Mouse (Mus musculus) small intestine, adult 2 months (tissue): ENCODE measurements around the gene Heatr5b. TPM values are rescaled to one million over a fixed set of nuclear protein-coding genes. Genes with fewer than 3 reads are reported as not detected.

Experiments used
- H3K27ac ChIP-seq: fragments of 200-500 bp; 2 replicates; pipeline ENCODE4 v1.5.1; 2012; ENCODE audit warnings: low read depth, low read length, control low read depth, inconsistent platforms; ENCODE audit not compliant: insufficient read depth
- H3K27me3 ChIP-seq: fragments of 200-500 bp; 2 replicates; pipeline ENCODE4 v1.6.1; 2012; ENCODE audit warnings: mild to moderate bottlenecking, moderate library complexity, low read length, inconsistent platforms; ENCODE audit not compliant: control insufficient read depth, insufficient read depth
- H3K36me3 ChIP-seq: fragments of 200-500 bp; 2 replicates; pipeline ENCODE4 v1.6.1; 2012; ENCODE audit warnings: mild to moderate bottlenecking, low read length, control low read depth, inconsistent platforms; ENCODE audit not compliant: control insufficient read depth, insufficient read depth
- H3K4me1 ChIP-seq: fragments of 200-500 bp; 2 replicates; pipeline ENCODE4 v1.6.1; 2012; ENCODE audit warnings: low read length, inconsistent platforms, mixed read lengths; ENCODE audit not compliant: control insufficient read depth, insufficient read depth, insufficient read length
- H3K4me3 ChIP-seq: fragments of 200-500 bp; 2 replicates; pipeline ENCODE4 v1.5.1; 2012; ENCODE audit warnings: low read depth, mild to moderate bottlenecking, control low read depth, inconsistent platforms, low read length, moderate library complexity
- CTCF ChIP-seq: fragments of 200-500 bp; IDR thresholded peaks from 2 replicates; pipeline ENCODE4 v1.5.1; 2012; ENCODE audit warnings: low read depth, mild to moderate bottlenecking, control low read depth, inconsistent platforms, low read length, moderate library complexity, mixed read lengths; ENCODE audit not compliant: insufficient replicate concordance, insufficient read length; ENCODE audit errors: extremely low read depth
- POLR2A ChIP-seq: fragments of 200-500 bp; IDR thresholded peaks from 2 replicates; pipeline ENCODE4 v1.6.1; 2012; ENCODE audit warnings: low read depth, mild to moderate bottlenecking, control low read depth, inconsistent platforms, low read length, moderate library complexity
- whole genome bisulfite sequencing: fragments of 180-500 bp; shearing (Covaris S2); methylation state at CpG from one replicate; pipeline ENCODE4 v1.1.7; 2018; 5-methylcytosine and 5-hydroxymethylcytosine counted together
- polyA plus RNA-seq: library from polyadenylated mRNA; depleted of rRNA; stranded (reverse); fragments of >200 nt; gene quantifications from 2 replicates; pipeline ENCODE4 v1.2.3, GENCODE M21; 2012; rRNA removed

Gene Heatr5b
- polyA plus RNA-seq, result 4.8 and 9.6 TPM in 2 replicates

DNA sequence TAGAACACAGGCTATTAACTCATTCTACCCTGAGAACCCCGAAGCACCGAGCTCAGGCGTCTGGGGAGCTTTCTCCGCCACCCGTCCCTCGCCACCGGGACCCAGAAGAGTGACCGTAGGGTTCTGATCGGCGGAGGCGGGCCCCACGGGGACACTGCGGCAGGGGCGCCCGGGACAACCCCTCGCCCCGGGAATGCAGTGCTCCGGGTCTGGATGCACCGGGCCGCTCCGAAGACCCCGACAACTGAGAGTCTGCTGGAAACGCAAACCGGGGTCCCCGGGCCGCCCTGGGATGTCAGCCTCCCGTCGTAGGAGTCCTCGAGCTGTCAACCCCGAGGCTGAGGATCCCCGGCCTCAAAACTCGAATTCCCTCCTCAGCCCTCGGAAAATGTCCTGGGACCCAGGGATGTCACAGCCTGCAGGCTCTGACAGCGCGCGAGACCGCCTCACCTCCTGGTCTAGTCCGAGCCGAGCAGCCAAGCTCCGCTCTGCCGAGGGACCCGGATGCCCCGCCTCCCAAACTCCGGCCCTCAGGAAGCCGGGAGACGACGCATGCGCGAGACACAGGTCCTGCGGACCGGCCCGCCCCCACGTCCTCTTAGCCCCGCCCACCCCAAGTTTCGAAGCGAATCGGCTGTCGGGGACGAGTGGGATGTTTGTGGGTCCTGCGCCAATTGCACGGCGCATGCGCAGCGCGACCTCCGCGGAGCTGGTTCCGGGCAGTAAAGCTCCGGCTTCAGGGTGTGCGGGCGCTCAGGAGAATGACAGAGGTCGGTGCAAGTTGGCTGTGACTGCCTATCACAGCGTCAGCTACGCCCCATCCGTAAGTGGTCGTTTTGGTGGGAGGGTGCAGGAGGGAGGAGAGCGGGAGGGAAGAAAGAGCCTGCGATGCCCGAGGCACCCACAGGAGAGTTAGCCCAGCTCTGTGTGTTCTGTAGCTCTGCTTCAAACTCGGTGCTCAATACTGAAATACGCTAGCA, at the start of gene Heatr5b, which contains the start of gene Gpatch11:
TSS of gene Heatr5b (minus strand) at position 509 of the 980 bp plus-strand sequence.
TSS of gene Gpatch11 (plus strand) at position 712 of the 980 bp plus-strand sequence.
- H3K4me3 ChIP-seq, result peak within 1 kb of the TSS; percentile 93
- H3K27me3 ChIP-seq, result no peaks in the 10 kb centered on the region
- peaks cover 11% of the 10 kb centered on the region for H3K36me3 ChIP-seq
- TF ChIP-seq CTCF (no peak), POLR2A (peak; percentile 90)
- peak within 1 kb of the TSS; percentile 52 for H3K27ac ChIP-seq
- no peaks in the 10 kb centered on the region for H3K4me1 ChIP-seq
- WGBS, result under 1% methylated on average over 81 of the region's 81 CpGs

DNA sequence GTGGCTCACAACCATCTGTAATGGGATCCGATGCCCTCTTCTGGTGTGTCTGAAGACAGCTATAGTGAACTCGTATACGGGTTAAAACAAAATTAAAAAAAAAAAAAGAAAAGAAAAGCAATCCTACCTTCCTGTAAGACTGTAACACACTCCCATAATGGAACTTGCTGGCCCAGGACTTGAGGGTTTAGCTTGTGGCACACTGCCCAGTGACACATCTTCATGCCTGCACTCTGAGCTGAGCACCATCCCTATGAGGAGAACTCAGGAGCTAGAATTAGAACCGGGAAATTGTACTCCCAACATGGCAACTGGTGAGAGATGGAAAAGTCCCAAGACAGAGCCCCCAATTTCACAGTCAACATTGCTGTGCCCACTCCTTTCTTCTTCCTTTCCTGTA, 48.1 kb upstream of the Heatr5b start:
- peaks cover 3% of the 10 kb centered on the region; the same call in 1 of the 2 replicates for H3K4me1 ChIP-seq
- no peak overlapping the region for H3K4me3 ChIP-seq
- H3K27me3 ChIP-seq, result no peaks in the 10 kb centered on the region
- TF ChIP-seq CTCF (no peak), POLR2A (no peak)
- H3K27ac ChIP-seq, result no peak overlapping the region
- WGBS, result 88% methylated on average over 4 of the region's 4 CpGs
- H3K36me3 ChIP-seq, result peaks cover 5% of the 10 kb centered on the region

DNA sequence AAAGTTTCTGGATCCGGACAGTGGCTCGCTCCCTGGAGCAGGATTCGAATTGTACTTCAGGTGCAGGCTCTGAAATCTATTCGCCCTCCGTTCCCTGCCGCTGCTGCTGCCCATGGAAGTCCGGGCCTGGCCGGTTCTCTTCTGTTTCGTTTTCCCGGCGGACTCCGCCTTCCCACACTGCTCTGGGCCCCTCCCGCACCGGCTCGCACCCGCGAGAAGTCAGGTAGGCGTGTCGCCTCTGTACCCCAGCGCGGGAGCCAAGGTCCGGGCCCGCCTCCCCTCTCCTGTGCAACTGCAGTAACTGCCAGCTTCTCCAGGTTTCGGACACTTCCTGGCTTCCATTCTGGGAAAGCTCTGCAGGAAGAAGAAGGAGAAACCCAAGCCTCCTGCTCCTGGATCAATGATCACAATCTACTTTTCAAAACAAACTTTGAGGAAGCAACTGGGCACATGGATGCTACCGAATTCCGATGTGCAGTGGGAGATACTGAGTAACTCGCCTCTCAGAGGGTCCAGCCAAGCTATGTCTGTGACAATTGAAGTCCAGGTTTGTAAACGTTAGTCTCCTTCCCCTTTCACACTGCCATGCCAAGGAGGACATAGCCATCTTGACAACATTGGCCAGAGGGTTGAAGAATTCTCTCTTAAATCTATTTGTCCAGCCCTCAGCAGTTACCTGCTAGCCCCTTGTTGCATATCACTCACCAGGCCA, 47.4 kb upstream of the Heatr5b start, which contains the start of gene Eif2ak2:
TSS of gene Eif2ak2 (minus strand) at position 173 of the 712 bp plus-strand sequence.
- Histone ChIP-seq H3K27ac (peak within 1 kb of the TSS; percentile 89), H3K4me1 (peaks cover 3% of the 10 kb centered on the region; the same call in 1 of the 2 replicates), H3K36me3 (peaks cover 12% of the 10 kb centered on the region), H3K4me3 (peak within 1 kb of the TSS; percentile 78), H3K27me3 (no peaks in the 10 kb centered on the region)
- WGBS, result 1% methylated on average over 28 of the region's 28 CpGs
- TF ChIP-seq POLR2A (peak; percentile 90), CTCF (no peak)

DNA sequence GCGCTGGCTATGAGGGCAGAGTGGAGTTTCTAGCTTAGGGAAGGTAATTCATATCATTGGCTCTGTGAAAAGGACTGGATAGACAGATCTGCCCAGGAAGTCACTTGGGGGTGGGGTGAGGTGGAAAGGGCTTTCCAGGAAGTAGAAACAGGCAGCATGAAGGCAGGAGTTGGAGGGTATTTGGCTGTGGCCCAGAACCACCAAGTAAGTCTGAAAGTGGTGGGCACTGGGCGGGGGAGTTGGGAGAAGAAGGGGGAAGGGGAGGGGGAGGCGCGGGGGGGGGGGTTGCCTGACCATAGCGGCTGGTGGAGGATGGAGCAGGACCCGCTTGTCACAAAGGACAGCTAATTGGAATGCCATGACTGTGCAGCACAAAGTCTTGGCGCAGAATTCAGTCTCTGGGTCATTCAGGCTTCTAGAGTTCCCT, 46.7 kb upstream of the Heatr5b start:
- Histone ChIP-seq H3K27me3 (no peaks in the 10 kb centered on the region), H3K4me3 (peak overlapping the region; percentile 78), H3K36me3 (peaks cover 15% of the 10 kb centered on the region), H3K4me1 (peaks cover 3% of the 10 kb centered on the region; the same call in 1 of the 2 replicates), H3K27ac (peak overlapping the region; percentile 89)
- WGBS, result 3% methylated on average over 5 of the region's 7 CpGs
- TF ChIP-seq POLR2A (no peak), CTCF (no peak)

DNA sequence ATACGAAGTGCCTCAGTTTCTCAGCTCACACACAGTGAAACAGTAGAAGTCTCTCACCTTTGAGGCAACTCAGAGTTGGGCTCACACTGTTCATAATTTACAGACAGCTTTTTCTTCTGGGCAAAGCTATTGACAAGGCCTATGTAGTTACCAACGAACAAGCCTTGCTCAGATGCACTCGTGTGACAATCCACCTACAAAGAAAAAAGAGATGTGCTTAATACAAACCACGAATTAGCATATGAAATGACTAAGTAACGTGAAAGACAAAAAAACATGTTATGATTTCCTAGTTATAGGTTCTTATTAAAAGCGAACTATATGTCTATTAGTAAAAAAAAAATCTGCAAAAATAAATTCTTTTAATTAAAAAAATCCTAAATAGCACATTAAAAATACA, 38.7 kb upstream of the Heatr5b start:
- no peak for TF ChIP-seq CTCF
- TF ChIP-seq POLR2A, result no peak
- H3K27ac ChIP-seq, result no peak overlapping the region
- H3K36me3 ChIP-seq, result peaks cover 60% of the 10 kb centered on the region
- 94% methylated on average over 6 of the region's 6 CpGs for WGBS
- no peaks in the 10 kb centered on the region for H3K4me1 ChIP-seq
- no peaks in the 10 kb centered on the region for H3K27me3 ChIP-seq
- H3K4me3 ChIP-seq, result no peak overlapping the region

DNA sequence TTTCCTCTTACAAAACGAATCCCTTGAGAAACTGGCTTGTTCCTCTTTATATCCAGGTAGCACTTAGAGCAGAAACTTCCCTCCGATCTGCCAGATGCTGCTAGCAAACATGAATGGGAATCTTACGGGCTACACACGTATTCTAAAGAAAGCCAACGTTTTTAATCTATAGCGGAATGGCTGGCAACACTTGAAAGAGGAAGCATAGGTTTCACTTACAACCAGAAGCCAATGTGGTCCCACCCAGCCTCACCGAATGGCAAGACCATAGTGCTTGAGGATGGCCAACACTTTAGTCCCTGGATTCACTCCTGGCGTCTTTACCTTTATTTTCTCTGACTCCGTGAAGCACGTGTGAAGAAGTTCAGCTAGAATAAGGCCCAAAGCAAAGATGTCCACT, 21.1 kb upstream of the Heatr5b start:
- Histone ChIP-seq H3K27ac (no peak overlapping the region), H3K36me3 (peaks cover 57% of the 10 kb centered on the region), H3K4me1 (no peaks in the 10 kb centered on the region), H3K4me3 (no peak overlapping the region), H3K27me3 (no peaks in the 10 kb centered on the region)
- TF ChIP-seq POLR2A (no peak), CTCF (no peak)
- WGBS, result 89% methylated on average over 10 of the region's 10 CpGs
